Mouse (Mus musculus): ENCODE results near the gene Ttll6.

Ttll6 gene

GRCm38 (mm10) chr11:96168125-96168524 is 34.5 kb downstream of the Ttll6 start:
- DNase-seq (ENCODE audit: low spot score in 2 of 2), result no peak

- no peak for DNase-seq (ENCODE audit: low spot score in 2 of 2)
Observed at GRCm38 (mm10) chr11:96169016-96169415, 35.4 kb downstream of the Ttll6 start.

GRCm38 (mm10) chr11:96170711-96171379 is 37.3 kb downstream of the Ttll6 start:
- DNase-seq (ENCODE audit: low spot score in 2 of 2), result no peak

GRCm38 (mm10) chr11:96171601-96172000 is 38.0 kb downstream of the Ttll6 start:
- DNase-seq (ENCODE audit: low spot score in 2 of 2), result no peak

- DNase-seq (ENCODE audit: low spot score in 2 of 2), result no peak
Observed at GRCm38 (mm10) chr11:96172511-96173287, 39.1 kb downstream of the Ttll6 start.

GRCm38 (mm10) chr11:96173288-96173840 is 39.8 kb downstream of the Ttll6 start:
- DNase-seq (ENCODE audit: low spot score in 2 of 2), result no peak

GRCm38 (mm10) chr11:96174881-96175280 is 41.3 kb downstream of the Ttll6 start:
- DNase-seq (ENCODE audit: low spot score in 2 of 2), result no peak

GRCm38 (mm10) chr11:96175511-96175910 is 41.9 kb downstream of the Ttll6 start:
- DNase-seq (ENCODE audit: low spot score in 2 of 2), result no peak

- no peak for DNase-seq (ENCODE audit: low spot score in 2 of 2)
Observed at GRCm38 (mm10) chr11:96175951-96176530, 42.5 kb downstream of the Ttll6 start.

GRCm38 (mm10) chr11:96176841-96177240 is 43.3 kb downstream of the Ttll6 start:
- DNase-seq (ENCODE audit: low spot score in 2 of 2), result no peak

GRCm38 (mm10) chr11:96177546-96178174 is 44.1 kb downstream of the Ttll6 start:
- DNase-seq (ENCODE audit: low spot score in 2 of 2), result no peak

- no peak for DNase-seq (ENCODE audit: low spot score in 2 of 2)
Observed at GRCm38 (mm10) chr11:96178356-96178755, 44.8 kb downstream of the Ttll6 start.

- DNase-seq (ENCODE audit: low spot score in 2 of 2), result no peak
Observed at GRCm38 (mm10) chr11:96178911-96179503, 45.4 kb downstream of the Ttll6 start.

GRCm38 (mm10) chr11:96181061-96181460 is 47.5 kb downstream of the Ttll6 start:
- no peak for DNase-seq (ENCODE audit: low spot score in 2 of 2)

- DNase-seq (ENCODE audit: low spot score in 2 of 2), result no peak
Observed at GRCm38 (mm10) chr11:96184233-96184632, 50.6 kb downstream of the Ttll6 start.

GRCm38 (mm10) chr11:96187321-96187720 is 53.7 kb downstream of the Ttll6 start:
- DNase-seq (ENCODE audit: low spot score in 2 of 2), result no peak

GRCm38 (mm10) chr11:96189810-96190522 is 56.4 kb downstream of the Ttll6 start:
- no peak for DNase-seq (ENCODE audit: low spot score in 2 of 2)

GRCm38 (mm10) chr11:96191132-96191531 is 57.5 kb downstream of the Ttll6 start:
- DNase-seq (ENCODE audit: low spot score in 2 of 2), result no peak

- DNase-seq (ENCODE audit: low spot score in 2 of 2), result no peak
Observed at GRCm38 (mm10) chr11:96193521-96194400, 60.2 kb downstream of the Ttll6 start, which contains the start of gene Hoxb13. Hoxb13 (plus strand) TSS chr11:96194316.

- no peak for DNase-seq (ENCODE audit: low spot score in 2 of 2)
Observed at GRCm38 (mm10) chr11:96194401-96194710, 60.8 kb downstream of the Ttll6 start.
